Mouse (Mus musculus): ENCODE data around the gene Fcna.
A peak's percentile ranks its signal among the peaks of the same experiment; 100 is the strongest.

DNA sequence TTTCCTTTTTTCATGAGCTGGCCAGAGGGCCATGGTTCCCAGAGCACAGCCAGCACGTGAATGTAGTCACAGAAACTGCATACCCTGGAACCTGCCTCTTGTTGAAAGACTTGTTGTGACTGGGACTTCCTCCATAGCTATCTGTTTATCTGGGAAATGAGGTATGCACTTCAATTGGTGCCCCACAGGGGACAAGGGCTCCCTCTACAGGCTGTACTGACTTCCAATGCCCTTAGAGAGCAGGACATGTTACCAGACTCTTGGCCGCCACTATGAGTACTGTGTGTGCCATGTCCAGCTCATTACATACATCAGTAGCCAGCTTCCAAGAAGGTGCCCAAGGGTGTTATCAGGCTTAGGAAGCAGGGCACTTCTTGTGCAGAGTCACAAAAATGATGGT is 36.0 kb downstream of the Fcna start:
- TF ChIP-seq CTCF (IDR thresholded peaks at IDR 0.05; ENCODE audit: insufficient read depth, low read length) (peak; percentile 43), POLR2A (IDR thresholded peaks at IDR 0.05; ENCODE audit: borderline replicate concordance, extremely low read depth, low read depth, low read length) (no peak)

Data from lung, adult 2 months (tissue).